Mouse (Mus musculus): ENCODE measurements around the gene Esp1.
"Not testable (repeated sequence)": the region's sequence is repeated elsewhere in the genome, so short reads cannot be mapped to it uniquely, and the experiment has no call there.

The Esp1 gene

GRCm38 (mm10) chr17:40726820-40727219, at the start of gene Esp1:
Gene Esp1, plus strand, starts transcription at chr17:40727120.
- DNase-seq = no peak

- DNase-seq = no peak
Observed at GRCm38 (mm10) chr17:40716273-40716672, 10.6 kb upstream of the Esp1 start.

- DNase-seq = not testable (repeated sequence)
Observed at GRCm38 (mm10) chr17:40717055-40717454, 9.9 kb upstream of the Esp1 start.

- DNase-seq = no peak
Observed at GRCm38 (mm10) chr17:40731296-40731695, 4.4 kb downstream of the Esp1 start.

GRCm38 (mm10) chr17:40731724-40732123, 4.8 kb downstream of the Esp1 start:
- no peak for DNase-seq

GRCm38 (mm10) chr17:40763662-40764061, 36.7 kb downstream of the Esp1 start:
- no peak for DNase-seq

- no peak for DNase-seq
Observed at GRCm38 (mm10) chr17:40767120-40767519, 40.2 kb downstream of the Esp1 start.
